Mouse (Mus musculus) left cerebral cortex, postnatal 4 days (tissue): ENCODE data around the gene Exoc6b. TPM values are rescaled to one million over a fixed set of nuclear protein-coding genes. Genes with fewer than 3 reads are reported as not detected.

Experiments used
- DNase-seq: peaks from one replicate; pipeline ENCODE4 v3.0.0-alpha.2; 2022
- intact Hi-C: fragments of 180-260 bp; cut with DNase I; formaldehyde crosslinking; loops from one replicate; pipeline ENCODE4 v1.15.1; 2025
- total RNA-seq, 2 experiments: library from RNA; stranded (reverse); gene quantifications; 2 replicates each; pipeline ENCODE4 v1.2.3; 2021

Gene Exoc6b
- total RNA-seq, 2 experiments from 2014 or later, result 90.8 to 95.3 TPM

GRCm38 (mm10) chr6:85010397-85010796 is 58.9 kb downstream of the Exoc6b start:
- intact Hi-C loops, result loop anchor here (10.0 kb wide), 1 partner anchor 916 kb away; no protein-coding TSS in a partner anchor

GRCm38 (mm10) chr6:84995418-84995817 is 73.9 kb downstream of the Exoc6b start:
- DNase-seq, result no peak
- intact Hi-C loops, result no loop called here

More at GRCm38 (mm10) chr6:85010397-85010796, 58.9 kb downstream of the Exoc6b start:
- no peak for DNase-seq

GRCm38 (mm10) chr6:84976563-84976971 is 92.7 kb downstream of the Exoc6b start:
- intact Hi-C loops, result no loop called here
- no peak for DNase-seq

GRCm38 (mm10) chr6:84968531-84968930 is 100.8 kb downstream of the Exoc6b start:
- intact Hi-C loops, result no loop called here
- no peak for DNase-seq

- intact Hi-C loops, result no loop called here
- DNase-seq, result no peak
Observed at GRCm38 (mm10) chr6:84964729-84965415, 104.4 kb downstream of the Exoc6b start.

- intact Hi-C loops, result no loop called here
- no peak for DNase-seq
Observed at GRCm38 (mm10) chr6:84963044-84963443, 106.3 kb downstream of the Exoc6b start.

- DNase-seq, result no peak
- intact Hi-C loops, result no loop called here
Observed at GRCm38 (mm10) chr6:84961763-84962162, 107.5 kb downstream of the Exoc6b start.

GRCm38 (mm10) chr6:84959520-84959919 is 109.8 kb downstream of the Exoc6b start:
- DNase-seq, result no peak
- intact Hi-C loops, result no loop called here

- intact Hi-C loops, result no loop called here
- no peak for DNase-seq
Observed at GRCm38 (mm10) chr6:84951621-84952020, 117.7 kb downstream of the Exoc6b start.

GRCm38 (mm10) chr6:84946569-84946968 is 122.7 kb downstream of the Exoc6b start:
- DNase-seq, result no peak
- intact Hi-C loops, result no loop called here

- intact Hi-C loops, result no loop called here
- DNase-seq, result no peak
Observed at GRCm38 (mm10) chr6:84946106-84946505, 123.2 kb downstream of the Exoc6b start.

- no peak for DNase-seq
- intact Hi-C loops, result no loop called here
Observed at GRCm38 (mm10) chr6:84932953-84933921, 136.1 kb downstream of the Exoc6b start.

- DNase-seq, result no peak
Observed at GRCm38 (mm10) chr6:84931051-84931450, 138.3 kb downstream of the Exoc6b start.

GRCm38 (mm10) chr6:84926066-84926465 is 143.2 kb downstream of the Exoc6b start:
- no peak for DNase-seq
- intact Hi-C loops, result loop anchor here (10.0 kb wide), 1 partner anchor 331 kb away; the partner anchor contains the start of gene Cyp26b1

More at GRCm38 (mm10) chr6:84931051-84931450, 138.3 kb downstream of the Exoc6b start:
- intact Hi-C loops, result no loop called here

- DNase-seq, result no peak
- intact Hi-C loops, result loop anchor here (5.0 to 10.0 kb wide), 2 partner anchors 329 to 821 kb away; partner anchors contain the start of gene Cyp26b1
Observed at GRCm38 (mm10) chr6:84923760-84924221, 145.5 kb downstream of the Exoc6b start.

GRCm38 (mm10) chr6:84916291-84916690 is 153.0 kb downstream of the Exoc6b start:
- peak; percentile 38 for DNase-seq
- intact Hi-C loops, result loop anchor here (10.0 kb wide), 1 partner anchor 511 kb away; no protein-coding TSS in a partner anchor

- peak; percentile 20 for DNase-seq
- intact Hi-C loops, result loop anchor here (10.0 kb wide), 1 partner anchor 508 kb away; no protein-coding TSS in a partner anchor
Observed at GRCm38 (mm10) chr6:84912434-84912833, 156.9 kb downstream of the Exoc6b start.

- intact Hi-C loops, result no loop called here
Observed at GRCm38 (mm10) chr6:84899002-84899774, 170.1 kb downstream of the Exoc6b start.

GRCm38 (mm10) chr6:84893773-84894095 is 175.6 kb downstream of the Exoc6b start:
- intact Hi-C loops, result no loop called here
- no peak for DNase-seq

More at GRCm38 (mm10) chr6:84899002-84899774, 170.1 kb downstream of the Exoc6b start:
- no peak for DNase-seq
